Mouse (Mus musculus) limb, embryonic 15.5 days (tissue): ENCODE results near the gene Kmt5b. TPM values are rescaled to one million over a fixed set of nuclear protein-coding genes. Genes with fewer than 3 reads are reported as not detected.

ENCODE experiments used
- ATAC-seq: fragments of 200-750 bp; cut with Nextera tagmentation; 2 replicates; pipeline ENCODE4 v1.8.0; 2017; ENCODE audit warnings: low read depth, moderate TSS enrichment; ENCODE audit not compliant: insufficient number of reproducible peaks, low FRiP score, low TSS enrichment
- H3K27ac ChIP-seq: fragments of 300-500 bp; sonication (generic); 2 replicates; pipeline ENCODE4 v1.5.1; 2015; ENCODE audit warnings: moderate library complexity, mild to moderate bottlenecking, inconsistent platforms
- H3K27me3 ChIP-seq: fragments of 300-500 bp; sonication (generic); 2 replicates; pipeline ENCODE4 v1.6.1; 2015; ENCODE audit warnings: inconsistent platforms
- H3K36me3 ChIP-seq: fragments of 300-500 bp; sonication (generic); 2 replicates; pipeline ENCODE4 v1.6.1; 2015; ENCODE audit warnings: inconsistent platforms
- H3K4me1 ChIP-seq: fragments of 300-500 bp; sonication (generic); 2 replicates; pipeline ENCODE4 v1.6.1; 2015; ENCODE audit warnings: inconsistent platforms
- H3K4me2 ChIP-seq: fragments of 300-500 bp; sonication (generic); 2 replicates; pipeline ENCODE4 v1.6.1; 2015; ENCODE audit warnings: mild to moderate bottlenecking, inconsistent platforms
- H3K4me3 ChIP-seq: fragments of 300-500 bp; sonication (generic); 2 replicates; pipeline ENCODE4 v1.5.1; 2015; ENCODE audit warnings: mild to moderate bottlenecking, inconsistent platforms
- H3K9ac ChIP-seq: fragments of 300-500 bp; sonication (generic); 2 replicates; pipeline ENCODE4 v1.6.1; 2015; ENCODE audit warnings: inconsistent platforms
- H3K9me3 ChIP-seq: fragments of 300-500 bp; sonication (generic); 2 replicates; pipeline ENCODE4 v1.6.1; 2016; ENCODE audit warnings: inconsistent platforms
- WGBS: fragments of 180-500 bp; shearing (Covaris S2); methylation state at CpG from one replicate; pipeline ENCODE4 v1.1.7; 2015; 5-methylcytosine and 5-hydroxymethylcytosine counted together
- polyA plus RNA-seq: library from polyadenylated mRNA; unstranded; fragments of >200 nt; fragmentation: Nextera tagmentation; extraction: Ambion mirVana; gene quantifications from 2 replicates; pipeline ENCODE4 v1.2.1, GENCODE M21; 2015

The Kmt5b gene
- polyA plus RNA-seq, 1 experiment from 2014 or later, result 29.0 TPM

GRCm38 (mm10) chr19:3743362-3743761, 23.9 kb upstream of the Kmt5b start:
- Histone ChIP-seq H3K9me3 (no peaks in the 10 kb centered on the region), H3K4me3 (no peak overlapping the region), H3K27ac (no peak overlapping the region), H3K9ac (no peak overlapping the region), H3K27me3 (no peaks in the 10 kb centered on the region), H3K4me2 (peak overlapping the region; percentile 53; the same call in 1 of the 2 replicates), H3K4me1 (0 out of 2 replicates have a peak, but pooled peaks cover 2% of the 10 kb centered on the region), H3K36me3 (no peaks in the 10 kb centered on the region)
- WGBS, result 86% methylated on average over 7 of the region's 7 CpGs
- ATAC-seq, result no peak

GRCm38 (mm10) chr19:3743851-3744512, 23.2 kb upstream of the Kmt5b start:
- peak overlapping the region; percentile 53 for H3K4me2 ChIP-seq
- H3K9me3 ChIP-seq, result no peaks in the 10 kb centered on the region
- H3K27ac ChIP-seq, result peak overlapping the region; percentile 83
- WGBS, result 4% methylated on average over 13 of the region's 13 CpGs
- peak overlapping the region; percentile 38 for H3K9ac ChIP-seq
- no peak for ATAC-seq
- no peaks in the 10 kb centered on the region for H3K36me3 ChIP-seq
- H3K4me1 ChIP-seq, result 0 out of 2 replicates have a peak, but pooled peaks cover 2% of the 10 kb centered on the region
- H3K27me3 ChIP-seq, result no peaks in the 10 kb centered on the region
- H3K4me3 ChIP-seq, result peak overlapping the region; percentile 47

GRCm38 (mm10) chr19:3752621-3753239, 14.5 kb upstream of the Kmt5b start:
- H3K4me3 ChIP-seq, result no peak overlapping the region
- no peaks in the 10 kb centered on the region for H3K4me1 ChIP-seq
- H3K27me3 ChIP-seq, result no peaks in the 10 kb centered on the region
- H3K4me2 ChIP-seq, result no peak overlapping the region
- 41% methylated on average over 8 of the region's 8 CpGs for WGBS
- no peaks in the 10 kb centered on the region for H3K36me3 ChIP-seq
- no peaks in the 10 kb centered on the region for H3K9me3 ChIP-seq
- ATAC-seq, result no peak
- no peak overlapping the region for H3K27ac ChIP-seq
- H3K9ac ChIP-seq, result no peak overlapping the region

GRCm38 (mm10) chr19:3753240-3753633, 14.0 kb upstream of the Kmt5b start:
- H3K27me3 ChIP-seq, result no peaks in the 10 kb centered on the region

GRCm38 (mm10) chr19:3753738-3754137, 13.5 kb upstream of the Kmt5b start:
- 51% methylated on average over 8 of the region's 8 CpGs for WGBS
- no peak overlapping the region for H3K4me2 ChIP-seq
- H3K9me3 ChIP-seq, result no peaks in the 10 kb centered on the region
- H3K4me3 ChIP-seq, result no peak overlapping the region
- no peaks in the 10 kb centered on the region for H3K4me1 ChIP-seq
- H3K27me3 ChIP-seq, result no peaks in the 10 kb centered on the region
- no peak overlapping the region for H3K9ac ChIP-seq
- ATAC-seq, result no peak
- no peak overlapping the region for H3K27ac ChIP-seq
- H3K36me3 ChIP-seq, result no peaks in the 10 kb centered on the region

More at GRCm38 (mm10) chr19:3753240-3753633, 14.0 kb upstream of the Kmt5b start:
- no peak overlapping the region for H3K27ac ChIP-seq
- no peaks in the 10 kb centered on the region for H3K9me3 ChIP-seq
- 71% methylated on average over 1 of the region's 1 CpGs for WGBS
- no peak overlapping the region for H3K9ac ChIP-seq
- no peak overlapping the region for H3K4me3 ChIP-seq
- no peaks in the 10 kb centered on the region for H3K4me1 ChIP-seq
- no peak overlapping the region for H3K4me2 ChIP-seq
- ATAC-seq, result no peak
- H3K36me3 ChIP-seq, result no peaks in the 10 kb centered on the region

GRCm38 (mm10) chr19:3757861-3758260, 9.4 kb upstream of the Kmt5b start:
- no peak overlapping the region for H3K4me3 ChIP-seq
- H3K36me3 ChIP-seq, result no peaks in the 10 kb centered on the region
- H3K4me2 ChIP-seq, result no peak overlapping the region
- no peak overlapping the region for H3K27ac ChIP-seq
- no peaks in the 10 kb centered on the region for H3K4me1 ChIP-seq
- ATAC-seq, result no peak
- WGBS, result 67% methylated on average over 1 of the region's 1 CpGs
- H3K9ac ChIP-seq, result no peak overlapping the region
- no peaks in the 10 kb centered on the region for H3K27me3 ChIP-seq
- H3K9me3 ChIP-seq, result no peaks in the 10 kb centered on the region

- no peak overlapping the region for H3K9ac ChIP-seq
- no peak overlapping the region for H3K27ac ChIP-seq
- no peak overlapping the region for H3K4me3 ChIP-seq
- WGBS, result 75% methylated on average over 4 of the region's 4 CpGs
- ATAC-seq, result no peak
- no peak overlapping the region for H3K4me2 ChIP-seq
- no peaks in the 10 kb centered on the region for H3K9me3 ChIP-seq
- H3K27me3 ChIP-seq, result no peaks in the 10 kb centered on the region
- 0 out of 2 replicates have a peak, but pooled peaks cover 4% of the 10 kb centered on the region for H3K36me3 ChIP-seq
- peaks cover 17% of the 10 kb centered on the region for H3K4me1 ChIP-seq
Measured at GRCm38 (mm10) chr19:3765221-3765820, 1.9 kb upstream of the Kmt5b start.

GRCm38 (mm10) chr19:3766378-3766777, 843 bp upstream of the Kmt5b start:
- Histone ChIP-seq H3K9me3 (no peaks in the 10 kb centered on the region), H3K4me2 (no peak overlapping the region), H3K4me1 (peaks cover 19% of the 10 kb centered on the region), H3K27ac (no peak overlapping the region), H3K27me3 (no peaks in the 10 kb centered on the region), H3K36me3 (0 out of 2 replicates have a peak, but pooled peaks cover 4% of the 10 kb centered on the region), H3K9ac (no peak overlapping the region), H3K4me3 (peak overlapping the region; percentile 95; the same call in 1 of the 2 replicates)
- no peak for ATAC-seq
- WGBS, result 89% methylated on average over 5 of the region's 5 CpGs

GRCm38 (mm10) chr19:3767781-3768696, 818 bp downstream of the Kmt5b start:
- peak; percentile 70 for ATAC-seq
- H3K36me3 ChIP-seq, result 0 out of 2 replicates have a peak, but pooled peaks cover 4% of the 10 kb centered on the region
- no peaks in the 10 kb centered on the region for H3K9me3 ChIP-seq
- peak overlapping the region; percentile 87 for H3K4me2 ChIP-seq
- peak overlapping the region; percentile 95 for H3K4me3 ChIP-seq
- H3K27ac ChIP-seq, result peak overlapping the region; percentile 100
- H3K9ac ChIP-seq, result peak overlapping the region; percentile 100
- under 1% methylated on average over 111 of the region's 111 CpGs for WGBS
- H3K27me3 ChIP-seq, result no peaks in the 10 kb centered on the region
- H3K4me1 ChIP-seq, result peaks cover 19% of the 10 kb centered on the region

- H3K4me1 ChIP-seq, result peaks cover 19% of the 10 kb centered on the region
- 2% methylated on average over 51 of the region's 60 CpGs for WGBS
Measured at GRCm38 (mm10) chr19:3768697-3769383, 1.6 kb downstream of the Kmt5b start.

GRCm38 (mm10) chr19:3769533-3769932, 2.3 kb downstream of the Kmt5b start:
- no peak for ATAC-seq
- no peaks in the 10 kb centered on the region for H3K9me3 ChIP-seq
- H3K4me1 ChIP-seq, result peaks cover 19% of the 10 kb centered on the region
- peak overlapping the region; percentile 95 for H3K4me3 ChIP-seq
- H3K36me3 ChIP-seq, result 0 out of 2 replicates have a peak, but pooled peaks cover 4% of the 10 kb centered on the region
- H3K4me2 ChIP-seq, result peak overlapping the region; percentile 87
- H3K9ac ChIP-seq, result peak overlapping the region; percentile 68; the same call in 1 of the 2 replicates
- 84% methylated on average over 6 of the region's 6 CpGs for WGBS
- no peak overlapping the region for H3K27ac ChIP-seq
- H3K27me3 ChIP-seq, result no peaks in the 10 kb centered on the region

More at GRCm38 (mm10) chr19:3768697-3769383, 1.6 kb downstream of the Kmt5b start:
- peak overlapping the region; percentile 100 for H3K27ac ChIP-seq
- H3K9ac ChIP-seq, result peak overlapping the region; percentile 100
- peak overlapping the region; percentile 95 for H3K4me3 ChIP-seq
- peak; percentile 83 for ATAC-seq
- 0 out of 2 replicates have a peak, but pooled peaks cover 4% of the 10 kb centered on the region for H3K36me3 ChIP-seq
- peak overlapping the region; percentile 87 for H3K4me2 ChIP-seq
- no peaks in the 10 kb centered on the region for H3K27me3 ChIP-seq
- H3K9me3 ChIP-seq, result no peaks in the 10 kb centered on the region
